In the genomic region with DNA sequence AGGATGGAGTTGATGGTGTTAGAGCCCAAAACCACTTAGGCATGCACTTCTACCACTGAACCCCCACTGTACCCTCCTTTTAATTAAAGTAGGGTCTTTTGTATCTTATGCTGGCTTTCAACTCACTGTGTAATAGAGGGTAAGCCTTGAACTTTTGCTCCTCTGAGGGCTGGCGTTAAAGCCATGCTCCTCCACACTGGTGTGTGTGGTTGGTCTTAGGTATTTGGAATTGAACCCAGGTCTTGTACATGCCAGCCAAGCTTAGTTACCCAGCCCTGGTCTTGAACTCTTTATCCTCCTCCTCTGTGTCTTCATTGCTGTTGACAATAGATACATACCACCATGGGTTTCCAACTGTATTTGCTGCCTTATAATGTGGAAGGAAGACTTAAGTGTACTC, we compare ENCODE assay signal across 16 mouse cellular contexts.
"Had no signal": no experiment of that assay in that cellular context is flagged by ENCODE, and none has a peak within 500 bp of the region (broad histone marks: within the 10 kb centered on the region; RNA-seq: fewer than 3 reads in every experiment).

No protein-coding gene starts in this region.

- ATAC-seq: intestine, embryonic 15.5 days; liver, postnatal 0 days; midbrain, embryonic 16.5 days had no signal

- H3K4me2 ChIP-seq: intestine, embryonic 15.5 days; limb, embryonic 12.5 days; limb, embryonic 15.5 days; liver, embryonic 11.5 days; lung, embryonic 14.5 days; midbrain, embryonic 12.5 days had no signal

- DNase-seq: kidney, adult 11 months; kidney, postnatal 14 days; left cerebral cortex, postnatal 4 days; liver, postnatal 0 days; lung, postnatal 36 days; thymus, adult 18-20 months; thymus, postnatal 36 days had no signal

- H3K4me3 ChIP-seq: intestine, embryonic 15.5 days; limb, embryonic 12.5 days; limb, embryonic 15.5 days; midbrain, embryonic 12.5 days; myocyte had no signal

- H3K9ac ChIP-seq: intestine, embryonic 15.5 days; limb, embryonic 12.5 days; limb, embryonic 15.5 days; liver, embryonic 14.5 days; liver, postnatal 0 days; lung, embryonic 14.5 days; midbrain, embryonic 12.5 days had no signal

- H3K36me3 ChIP-seq: intestine, embryonic 15.5 days; limb, embryonic 12.5 days; limb, embryonic 15.5 days; midbrain, embryonic 12.5 days had no signal

- H3K27me3 ChIP-seq: intestine, embryonic 15.5 days; limb, embryonic 12.5 days; limb, embryonic 15.5 days; midbrain, embryonic 12.5 days had no signal

- H3K9me3 ChIP-seq: intestine, embryonic 15.5 days; limb, embryonic 12.5 days; limb, embryonic 15.5 days; midbrain, embryonic 12.5 days had no signal

- H3K27ac ChIP-seq: intestine, embryonic 15.5 days; limb, embryonic 15.5 days; liver, embryonic 14.5 days; midbrain, embryonic 12.5 days had no signal
